Mouse (Mus musculus) brain, embryonic 14.5 days (tissue): Measurements from ENCODE around the gene Plod3. TPM values are rescaled to one million over a fixed set of nuclear protein-coding genes. Genes with fewer than 3 reads are reported as not detected.

Source experiments
- DNase-seq: peaks from one replicate; pipeline ENCODE4 v3.0.0-alpha.2; 2011; ENCODE audit warnings: low read depth
- CTCF ChIP-seq: fragments of 200-500 bp; IDR thresholded peaks from 2 replicates; pipeline ENCODE4 v1.5.1; 2012; ENCODE audit warnings: inconsistent platforms, mild to moderate bottlenecking, moderate library complexity, borderline replicate concordance; ENCODE audit not compliant: insufficient read depth, insufficient read length; ENCODE audit errors: extremely low read depth
- POLR2A ChIP-seq: fragments of 200-500 bp; IDR thresholded peaks from 2 replicates; pipeline ENCODE4 v1.6.1; 2012; ENCODE audit warnings: mild to moderate bottlenecking, inconsistent platforms, borderline replicate concordance; ENCODE audit not compliant: poor library complexity, insufficient read depth, insufficient read length, severe bottlenecking; ENCODE audit errors: extremely low read depth
- polyA plus RNA-seq: library from polyadenylated mRNA; depleted of rRNA; stranded (reverse); fragments of >200 nt; gene quantifications from 2 replicates; pipeline ENCODE4 v1.2.3, GENCODE M21; 2012

Gene Plod3
- polyA plus RNA-seq, 1 experiment: 81.7 TPM

- TF ChIP-seq POLR2A (peak; percentile 57; the same call in 1 of the 2 replicates), CTCF (no peak)
- peak; percentile 99 for DNase-seq
Observed at GRCm38 (mm10) chr5:136953015-136953414, 33.8 kb upstream of the Plod3 start, which contains the start of gene Fis1. Gene Fis1 (plus strand): TSS chr5:136953275.

GRCm38 (mm10) chr5:136953440-136953951 lies 33.3 kb upstream of the Plod3 start:
- TF ChIP-seq POLR2A (no peak), CTCF (no peak)
- DNase-seq: peak; percentile 42

- no peak for DNase-seq
- no peak for TF ChIP-seq CTCF
- no peak for TF ChIP-seq POLR2A
Observed at GRCm38 (mm10) chr5:136955622-136956021, 31.2 kb upstream of the Plod3 start.

- TF ChIP-seq CTCF (no peak), POLR2A (no peak)
- no peak for DNase-seq
Observed at GRCm38 (mm10) chr5:136957250-136957649, 29.6 kb upstream of the Plod3 start.

GRCm38 (mm10) chr5:136958991-136959605 lies 27.7 kb upstream of the Plod3 start:
- TF ChIP-seq CTCF (no peak), POLR2A (no peak)
- DNase-seq: no peak

GRCm38 (mm10) chr5:136960053-136960452 lies 26.8 kb upstream of the Plod3 start:
- TF ChIP-seq CTCF: no peak
- TF ChIP-seq POLR2A: no peak
- no peak for DNase-seq

GRCm38 (mm10) chr5:136961334-136961982 lies 25.4 kb upstream of the Plod3 start:
- no peak for DNase-seq
- no peak for TF ChIP-seq CTCF
- no peak for TF ChIP-seq POLR2A

- TF ChIP-seq POLR2A: peak; percentile 44; the same call in 1 of the 2 replicates
- no peak for TF ChIP-seq CTCF
- DNase-seq: peak; percentile 98
Observed at GRCm38 (mm10) chr5:136961983-136962461, 24.8 kb upstream of the Plod3 start.

- DNase-seq: peak; percentile 81
- TF ChIP-seq CTCF: peak; percentile 92
- TF ChIP-seq POLR2A: no peak
Observed at GRCm38 (mm10) chr5:136962501-136962900, 24.3 kb upstream of the Plod3 start.

GRCm38 (mm10) chr5:136962966-136963540 lies 23.8 kb upstream of the Plod3 start:
- TF ChIP-seq CTCF (no peak), POLR2A (no peak)
- no peak for DNase-seq

- TF ChIP-seq CTCF: no peak
- TF ChIP-seq POLR2A: no peak
- no peak for DNase-seq
Observed at GRCm38 (mm10) chr5:136965210-136965609, 21.6 kb upstream of the Plod3 start.
